Mouse (Mus musculus): ENCODE data around the gene Nisch.

GRCm38 (mm10) chr14:31260932-31261331 is 44.2 kb upstream of the Nisch start:
- peak; percentile 67 for TF ChIP-seq GATA1 (IDR thresholded peaks at IDR 0.05; ENCODE audit: low read length)
- peak; percentile 67 for TF ChIP-seq TAL1 (IDR thresholded peaks at IDR 0.05; ENCODE audit: low read length)
